Mouse (Mus musculus) v-Abl transformed pro-B cells (cell line): ENCODE data around the gene Apbb1.

Experiments
- in situ Hi-C, 2 experiments: fragments of 400-800 bp; cut with MboI; formaldehyde crosslinking; loops; one replicate each; pipeline ENCODE4 v1.15.1; 2025; ENCODE audit not compliant: unreplicated experiment in 2 of 2

Gene Apbb1

GRCm38 (mm10) chr7:105576166-105576748, 5.2 kb downstream of the Apbb1 start:
- in situ Hi-C loops = no loop called here

GRCm38 (mm10) chr7:105574537-105574936, 6.9 kb downstream of the Apbb1 start:
- in situ Hi-C loops = no loop called here

- in situ Hi-C loops = no loop called here
Measured at GRCm38 (mm10) chr7:105572949-105573348, 8.5 kb downstream of the Apbb1 start.

- in situ Hi-C loops = no loop called here
Measured at GRCm38 (mm10) chr7:105570756-105571155, 10.7 kb downstream of the Apbb1 start.

GRCm38 (mm10) chr7:105569512-105570496, 11.6 kb downstream of the Apbb1 start:
- in situ Hi-C loops = no loop called here

GRCm38 (mm10) chr7:105568988-105569471, 12.4 kb downstream of the Apbb1 start:
- in situ Hi-C loops = no loop called here

GRCm38 (mm10) chr7:105568583-105568982, 12.9 kb downstream of the Apbb1 start:
- in situ Hi-C loops = no loop called here

GRCm38 (mm10) chr7:105565071-105565836, 16.2 kb downstream of the Apbb1 start:
- in situ Hi-C loops = no loop called here

GRCm38 (mm10) chr7:105563367-105563766, 18.1 kb downstream of the Apbb1 start:
- in situ Hi-C loops = no loop called here

- in situ Hi-C loops = no loop called here
Measured at GRCm38 (mm10) chr7:105562317-105562716, 19.1 kb downstream of the Apbb1 start.

GRCm38 (mm10) chr7:105559016-105559415, 22.4 kb downstream of the Apbb1 start:
- in situ Hi-C loops = loop anchor here (10.0 kb wide), 1 partner anchor 176 kb away; the partner anchor contains the start of genes Ilk (in 2 of the 2) and Rrp8 (in 2 of the 2)

- in situ Hi-C loops = loop anchor here (10.0 kb wide), 1 partner anchor 177 kb away; the partner anchor contains the start of genes Ilk (in 2 of the 2) and Rrp8 (in 2 of the 2)
Measured at GRCm38 (mm10) chr7:105557671-105558070, 23.8 kb downstream of the Apbb1 start.

GRCm38 (mm10) chr7:105556406-105556805, 25.0 kb downstream of the Apbb1 start:
- in situ Hi-C loops = loop anchor here (10.0 kb wide), 1 partner anchor 178 kb away; the partner anchor contains the start of genes Ilk (in 2 of the 2) and Rrp8 (in 2 of the 2)

GRCm38 (mm10) chr7:105555571-105555970, 25.9 kb downstream of the Apbb1 start:
- in situ Hi-C loops = loop anchor here (10.0 kb wide), 1 partner anchor 179 kb away; the partner anchor contains the start of genes Ilk (in 2 of the 2) and Rrp8 (in 2 of the 2)

GRCm38 (mm10) chr7:105554212-105554942, 27.1 kb downstream of the Apbb1 start, which contains the start of gene Smpd1:
TSS of gene Smpd1 (plus strand) at chr7:105554360.
- in situ Hi-C loops = loop anchor here (5.0 to 10.0 kb wide), 2 partner anchors 180 to 258 kb away; partner anchors contain the start of genes Ilk (in 2 of the 2), Rrp8 (in 2 of the 2) and Mrpl17 (in 1 of the 2)

GRCm38 (mm10) chr7:105553456-105554211, 27.8 kb downstream of the Apbb1 start:
- in situ Hi-C loops = loop anchor here (5.0 to 10.0 kb wide), 2 partner anchors 181 to 259 kb away; partner anchors contain the start of genes Ilk (in 2 of the 2), Rrp8 (in 2 of the 2) and Mrpl17 (in 1 of the 2)

GRCm38 (mm10) chr7:105549035-105549434, 32.4 kb downstream of the Apbb1 start:
- in situ Hi-C loops = loop anchor here in 1 of 2 experiments (25.0 kb wide), 1 partner anchor 263 kb away; the partner anchor contains the start of gene Mrpl17

- in situ Hi-C loops = loop anchor here in 1 of 2 experiments (25.0 kb wide), 1 partner anchor 264 kb away; the partner anchor contains the start of gene Mrpl17
Measured at GRCm38 (mm10) chr7:105547970-105548369, 33.5 kb downstream of the Apbb1 start.
